Mouse (Mus musculus) embryonic stem cell, embryonic (primary cell): Measurements from ENCODE around the gene Psme2b.
"Not testable (repeated sequence)": the region's sequence is repeated elsewhere in the genome, so short reads cannot be mapped to it uniquely, and the experiment has no call there.

ENCODE experiments used
- CTCF ChIA-PET, 4 experiments: fragments of 300-600 bp in 2 of 4; fragments of 350-600 bp in 2 of 4; sonication (Branson Sonifier 250); formaldehyde crosslinking; loops; one replicate each; lab custom pipeline; 2022; ENCODE audit warnings: inconsistent platforms in 2 of 4; lab: Charles Lee
- POLR2A ChIA-PET, 4 experiments: fragments of 300-600 bp in 2 of 4; fragments of 350-600 bp in 2 of 4; sonication (Branson Sonifier 250); formaldehyde crosslinking; loops; one replicate each; lab custom pipeline; 2022; ENCODE audit warnings: antibody characterized with exemption in 4 of 4, inconsistent platforms in 1 of 4; lab: Charles Lee

Gene Psme2b

GRCm38 (mm10) chr11:48902021-48902420, 44.0 kb downstream of the Psme2b start, which contains the start of gene Gm5431:
Gene Gm5431, minus strand, starts transcription at chr11:48902214.
- CTCF ChIA-PET, result no interaction called here
- POLR2A ChIA-PET, result no interaction called here

GRCm38 (mm10) chr11:48901567-48901930, 44.4 kb downstream of the Psme2b start:
- POLR2A ChIA-PET, CTCF ChIA-PET: not testable (repeated sequence)

- CTCF ChIA-PET, result not testable (repeated sequence)
Observed at GRCm38 (mm10) chr11:48900654-48901566, 45.1 kb downstream of the Psme2b start.

GRCm38 (mm10) chr11:48898812-48899431, 47.1 kb downstream of the Psme2b start:
- ChIA-PET POLR2A (no interaction called here), CTCF (no interaction called here)

More at GRCm38 (mm10) chr11:48900654-48901566, 45.1 kb downstream of the Psme2b start:
- POLR2A ChIA-PET, result not testable (repeated sequence)
